Mouse (Mus musculus) bone marrow, adult 2 months (tissue): Measurements from ENCODE around the gene Krt4.

Experiments used
- CTCF ChIP-seq: fragments of 200-500 bp; IDR thresholded peaks from 2 replicates; pipeline ENCODE4 v1.5.1; 2011; ENCODE audit warnings: low read length, control low read depth; ENCODE audit not compliant: control insufficient read depth, insufficient read depth
- POLR2A ChIP-seq: fragments of 200-500 bp; IDR thresholded peaks from 2 replicates; pipeline ENCODE4 v1.6.1; 2011; ENCODE audit warnings: low read depth, mild to moderate bottlenecking, control low read depth, low read length, borderline replicate concordance; ENCODE audit not compliant: control insufficient read depth

DNA sequence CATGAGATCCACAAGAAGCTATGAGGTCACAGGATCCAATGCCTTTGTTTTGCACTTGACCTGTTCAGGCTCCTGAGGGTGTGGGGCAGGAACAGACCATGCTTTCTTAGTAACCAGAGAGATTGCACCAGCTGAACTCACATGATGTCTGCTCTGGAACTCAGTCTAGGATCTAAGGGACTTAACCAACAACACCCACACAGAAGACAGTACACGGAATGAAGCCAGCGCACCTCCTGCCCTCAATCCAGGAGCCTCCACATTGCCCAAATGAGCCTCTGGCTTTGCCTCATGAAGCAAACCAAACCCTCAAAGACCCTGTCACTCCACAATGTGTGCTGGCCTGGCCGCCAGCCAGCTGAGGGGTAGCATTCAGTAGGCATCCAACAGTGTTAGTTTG lies 34.4 kb upstream of the Krt4 start:
- TF ChIP-seq POLR2A (no peak), CTCF (no peak)
